Mouse (Mus musculus): ENCODE data around the gene Mylip.

DNA sequence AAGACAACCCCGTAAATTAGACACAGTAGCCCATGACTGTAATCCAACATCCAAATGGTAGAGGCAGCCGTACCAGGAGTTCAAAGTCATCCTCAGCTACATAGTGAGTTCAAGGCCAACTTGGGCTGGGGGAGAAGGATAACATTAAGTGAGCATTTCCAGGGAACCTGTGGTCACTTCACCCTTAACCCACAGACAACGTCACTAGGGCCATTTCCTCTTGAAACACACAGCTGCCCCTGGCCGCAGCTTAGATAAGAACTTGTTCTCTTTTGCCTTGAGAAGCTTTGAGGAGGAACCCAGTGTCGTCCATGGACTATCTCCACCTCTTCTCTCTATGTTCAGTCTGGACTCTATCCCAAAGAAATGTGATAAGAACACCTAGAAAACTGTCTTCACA, 31.3 kb upstream of the Mylip start:
- TF ChIP-seq CTCF (IDR thresholded peaks at IDR 0.05; ENCODE audit: low read depth) (no peak), EP300 (IDR thresholded peaks at IDR 0.05; ENCODE audit: low read depth) (no peak)

Data from liver, embryonic 14.5 days (tissue).